Mouse (Mus musculus) liver, adult 10 weeks (tissue): ENCODE measurements around the gene Olfr1446. TPM values are rescaled to one million over a fixed set of nuclear protein-coding genes. Genes with fewer than 3 reads are reported as not detected.

Experiments
- polyA plus RNA-seq: library from polyadenylated mRNA; stranded (reverse); fragments of 350-450 nt; fragmentation: Illumina TruSeq; extraction: RNeasy Lipid Tissue Mini Kit (QIAGEN cat#74804); gene quantifications from one replicate; pipeline ENCODE4 v1.2.3, GENCODE M21; 2014; ENCODE audit warnings: low read depth, low replicate concordance

The Olfr1446 gene
- not detected for polyA plus RNA-seq

DNA sequence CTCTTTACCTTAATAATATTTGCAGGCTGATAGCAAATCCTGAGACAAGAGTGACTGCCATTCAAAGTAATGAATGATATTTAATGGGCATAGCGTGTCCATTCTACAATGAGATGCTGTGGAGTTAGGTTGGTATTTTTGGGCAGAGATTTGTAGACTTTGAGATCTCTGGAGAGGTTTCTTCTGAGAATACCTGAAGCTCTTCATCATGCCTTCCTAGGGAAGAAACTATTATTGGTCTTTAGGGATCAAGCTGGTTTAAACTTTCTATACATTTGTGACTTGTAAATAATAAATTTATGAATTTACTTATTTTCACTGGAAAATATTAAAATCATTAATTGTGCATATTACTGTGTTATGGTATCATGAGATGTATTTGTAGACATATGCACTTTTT, at the start of gene Olfr1446:
Gene Olfr1446, minus strand, starts transcription at position 101 of the 400 bp plus-strand sequence.

GRCm38 (mm10) chr19:12930540-12930939, 37.2 kb upstream of the Olfr1446 start, which contains the start of gene Olfr1449:
Gene Olfr1449 (plus strand): TSS chr19:12930840.

GRCm38 (mm10) chr19:12924319-12924718, 31.0 kb upstream of the Olfr1446 start, which contains the start of gene Olfr1448:
Gene Olfr1448 (minus strand): TSS chr19:12924419.

GRCm38 (mm10) chr19:12903643-12904042, 10.3 kb upstream of the Olfr1446 start, which contains the start of gene Olfr1447:
Gene Olfr1447 (minus strand): TSS chr19:12903743.

DNA sequence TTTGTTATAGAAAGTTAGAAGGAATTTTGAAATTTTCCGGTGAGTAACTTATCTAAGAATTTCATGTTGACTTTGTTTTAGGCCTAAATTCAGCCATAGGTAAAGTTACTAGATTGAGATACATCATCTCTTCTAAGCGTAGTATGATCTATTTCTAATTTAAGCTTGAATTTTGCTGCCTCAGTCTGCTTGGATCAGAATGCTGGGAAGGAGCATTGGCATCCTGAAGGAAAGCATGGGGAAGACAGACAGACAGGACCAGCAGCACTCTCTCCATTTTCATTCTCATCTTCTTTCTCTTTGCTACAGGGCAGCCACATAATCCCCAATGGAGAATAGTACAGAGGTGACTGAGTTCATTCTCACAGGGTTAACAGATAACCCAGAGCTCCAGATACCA, 9.8 kb downstream of the Olfr1446 start, which contains the start of gene Olfr1445:
Gene Olfr1445, plus strand, starts transcription at position 301 of the 400 bp plus-strand sequence.

DNA sequence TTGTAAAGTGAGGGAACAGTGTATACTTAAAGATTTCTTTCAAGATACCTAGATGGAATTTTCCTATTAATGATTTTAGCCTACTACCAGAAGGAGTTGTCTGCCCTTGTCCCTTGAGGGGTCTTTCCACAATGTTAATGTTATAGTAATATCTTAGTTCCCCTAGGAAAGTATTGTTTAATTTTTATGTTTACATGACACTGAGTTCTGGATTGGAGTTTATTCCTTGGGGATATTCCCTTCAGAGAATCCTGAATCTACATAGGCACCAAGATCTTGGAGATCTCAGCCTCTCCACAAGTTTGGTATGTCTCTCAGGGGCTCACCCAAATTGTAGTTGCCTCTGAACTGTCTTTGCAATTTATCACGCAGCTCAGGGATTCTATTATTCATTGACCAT, 36.3 kb downstream of the Olfr1446 start, which contains the start of gene Olfr1444:
Gene Olfr1444, plus strand, starts transcription at position 301 of the 400 bp plus-strand sequence.

GRCm38 (mm10) chr19:12846382-12846781, 46.9 kb downstream of the Olfr1446 start, which contains the start of gene Gm5244:
Gene Gm5244 (plus strand): TSS chr19:12846682.

Other genes starting within 250 kb of the Olfr1446 start
- gene Olfr1442, start 223.1 kb downstream of the Olfr1446 start, polyA plus RNA-seq, result 0.53 TPM
- gene Olfr1443, start 215.4 kb downstream of the Olfr1446 start, polyA plus RNA-seq, result not detected
- 240 TPM for gene Keg1, start 197.7 kb downstream of the Olfr1446 start, polyA plus RNA-seq
- gene Cntf, start 127.9 kb downstream of the Olfr1446 start, polyA plus RNA-seq, result 1.2 TPM
- gene Zfp91, start 97.4 kb downstream of the Olfr1446 start, polyA plus RNA-seq, result 88.8 TPM
- 1.9 TPM for gene Lpxn, start 97.3 kb downstream of the Olfr1446 start, polyA plus RNA-seq
- not detected for gene Gm5244, start 46.8 kb downstream of the Olfr1446 start, polyA plus RNA-seq
- not detected for gene Olfr1444, start 36.2 kb downstream of the Olfr1446 start, polyA plus RNA-seq
- gene Olfr1445, start 9.7 kb downstream of the Olfr1446 start, polyA plus RNA-seq, result not detected
- gene Olfr1447, start 10.2 kb upstream of the Olfr1446 start, polyA plus RNA-seq, result not detected
- gene Olfr1448, start 30.9 kb upstream of the Olfr1446 start, polyA plus RNA-seq, result not detected
- gene Olfr1449, start 37.3 kb upstream of the Olfr1446 start, polyA plus RNA-seq, result not detected
- not detected for gene Olfr1450, start 56.7 kb upstream of the Olfr1446 start, polyA plus RNA-seq
- gene Olfr1451, start 101.5 kb upstream of the Olfr1446 start, polyA plus RNA-seq, result not detected
- not detected for gene Olfr1453, start 134.8 kb upstream of the Olfr1446 start, polyA plus RNA-seq
- not detected for gene Olfr1454, start 167.1 kb upstream of the Olfr1446 start, polyA plus RNA-seq
- not detected for gene Olfr1457, start 204.4 kb upstream of the Olfr1446 start, polyA plus RNA-seq
- not detected for gene Olfr1458, start 213.3 kb upstream of the Olfr1446 start, polyA plus RNA-seq